Mouse (Mus musculus): ENCODE data around the gene Kif9. TPM values are rescaled to one million over a fixed set of nuclear protein-coding genes. Genes with fewer than 3 reads are reported as not detected.

Gene Kif9
- polyA plus RNA-seq, 1 experiment from 2014 or later = 1.4 TPM

GRCm38 (mm10) chr9:110448356-110448755 lies 28.4 kb upstream of the Kif9 start:
- Histone ChIP-seq H3K4me3 (ENCODE audit: low read depth, low read length) (no peak overlapping the region), H3K4me1 (replicated peaks; ENCODE audit: control insufficient read depth, insufficient read depth) (no peaks in the 10 kb centered on the region), H3K27ac (replicated peaks) (no peak overlapping the region), H3K9ac (ENCODE audit: low read length) (no peak overlapping the region), H3K4me2 (replicated peaks; ENCODE audit: low read depth) (no peak overlapping the region), H3K27me3 (ENCODE audit: control insufficient read depth, insufficient read depth, low read length) (no peaks in the 10 kb centered on the region), H3K9me3 (ENCODE audit: control insufficient read depth, low read length) (no peaks in the 10 kb centered on the region), H3K36me3 (ENCODE audit: control insufficient read depth, insufficient read depth, low read length) (0 out of 2 replicates have a peak, but pooled peaks cover 2% of the 10 kb centered on the region)
- DNase-seq (ENCODE audit: low spot score) (no peak), ATAC-seq (ENCODE audit: low FRiP score, low TSS enrichment) (no peak)
- WGBS = 83% methylated on average over 15 of the region's 15 CpGs
- TF ChIP-seq EP300 (optimal IDR thresholded peaks at IDR 0.05) = no peak
- TF ChIP-seq CTCF (IDR thresholded peaks at IDR 0.05; ENCODE audit: low read depth) = no peak

- H3K27me3 ChIP-seq (ENCODE audit: control insufficient read depth, insufficient read depth, low read length) = no peaks in the 10 kb centered on the region
- H3K27ac ChIP-seq (replicated peaks) = no peak overlapping the region
- no peak overlapping the region for H3K9ac ChIP-seq (ENCODE audit: low read length)
- DNase-seq (ENCODE audit: low spot score) (peak; percentile 84), ATAC-seq (ENCODE audit: low FRiP score, low TSS enrichment) (peak; percentile 91)
- WGBS = 23% methylated on average over 11 of the region's 11 CpGs
- no peak overlapping the region for H3K4me3 ChIP-seq (ENCODE audit: low read depth, low read length)
- H3K4me1 ChIP-seq (replicated peaks; ENCODE audit: control insufficient read depth, insufficient read depth) = no peaks in the 10 kb centered on the region
- no peak overlapping the region for H3K4me2 ChIP-seq (replicated peaks; ENCODE audit: low read depth)
- TF ChIP-seq EP300 (optimal IDR thresholded peaks at IDR 0.05) (no peak), CTCF (IDR thresholded peaks at IDR 0.05; ENCODE audit: low read depth) (peak; percentile 93)
- H3K36me3 ChIP-seq (ENCODE audit: control insufficient read depth, insufficient read depth, low read length) = 0 out of 2 replicates have a peak, but pooled peaks cover 2% of the 10 kb centered on the region
- H3K9me3 ChIP-seq (ENCODE audit: control insufficient read depth, low read length) = no peaks in the 10 kb centered on the region
Measured at GRCm38 (mm10) chr9:110448857-110449617, 27.7 kb upstream of the Kif9 start.

- no peak overlapping the region for H3K9ac ChIP-seq (ENCODE audit: low read length)
- H3K27me3 ChIP-seq (ENCODE audit: control insufficient read depth, insufficient read depth, low read length) = no peaks in the 10 kb centered on the region
- no peaks in the 10 kb centered on the region for H3K4me1 ChIP-seq (replicated peaks; ENCODE audit: control insufficient read depth, insufficient read depth)
- 0 out of 2 replicates have a peak, but pooled peaks cover 2% of the 10 kb centered on the region for H3K36me3 ChIP-seq (ENCODE audit: control insufficient read depth, insufficient read depth, low read length)
- WGBS = 76% methylated on average over 3 of the region's 3 CpGs
- TF ChIP-seq CTCF (IDR thresholded peaks at IDR 0.05; ENCODE audit: low read depth) (no peak), EP300 (optimal IDR thresholded peaks at IDR 0.05) (no peak)
- no peak overlapping the region for H3K4me2 ChIP-seq (replicated peaks; ENCODE audit: low read depth)
- no peak for DNase-seq (ENCODE audit: low spot score)
- no peak for ATAC-seq (ENCODE audit: low FRiP score, low TSS enrichment)
- H3K4me3 ChIP-seq (ENCODE audit: low read depth, low read length) = no peak overlapping the region
- no peaks in the 10 kb centered on the region for H3K9me3 ChIP-seq (ENCODE audit: control insufficient read depth, low read length)
- H3K27ac ChIP-seq (replicated peaks) = no peak overlapping the region
Measured at GRCm38 (mm10) chr9:110452523-110452922, 24.2 kb upstream of the Kif9 start.

- TF ChIP-seq EP300 (optimal IDR thresholded peaks at IDR 0.05) (no peak), CTCF (IDR thresholded peaks at IDR 0.05; ENCODE audit: low read depth) (no peak)
- no peak for DNase-seq (ENCODE audit: low spot score)
- Histone ChIP-seq H3K4me1 (replicated peaks; ENCODE audit: control insufficient read depth, insufficient read depth) (no peaks in the 10 kb centered on the region), H3K4me2 (replicated peaks; ENCODE audit: low read depth) (no peak overlapping the region), H3K27me3 (ENCODE audit: control insufficient read depth, insufficient read depth, low read length) (no peaks in the 10 kb centered on the region), H3K9ac (ENCODE audit: low read length) (no peak overlapping the region), H3K36me3 (ENCODE audit: control insufficient read depth, insufficient read depth, low read length) (no peaks in the 10 kb centered on the region), H3K9me3 (ENCODE audit: control insufficient read depth, low read length) (no peaks in the 10 kb centered on the region), H3K4me3 (ENCODE audit: low read depth, low read length) (no peak overlapping the region), H3K27ac (replicated peaks) (no peak overlapping the region)
- ATAC-seq (ENCODE audit: low FRiP score, low TSS enrichment) = no peak
- WGBS = 79% methylated on average over 3 of the region's 3 CpGs
Measured at GRCm38 (mm10) chr9:110457926-110458325, 18.8 kb upstream of the Kif9 start.

- Histone ChIP-seq H3K9ac (ENCODE audit: low read length) (no peak overlapping the region), H3K36me3 (ENCODE audit: control insufficient read depth, insufficient read depth, low read length) (no peaks in the 10 kb centered on the region), H3K4me2 (replicated peaks; ENCODE audit: low read depth) (no peak overlapping the region), H3K27me3 (ENCODE audit: control insufficient read depth, insufficient read depth, low read length) (no peaks in the 10 kb centered on the region), H3K4me3 (ENCODE audit: low read depth, low read length) (no peak overlapping the region), H3K9me3 (ENCODE audit: control insufficient read depth, low read length) (no peaks in the 10 kb centered on the region), H3K27ac (replicated peaks) (peak overlapping the region; percentile 65; the same call in 1 of the 2 replicates), H3K4me1 (replicated peaks; ENCODE audit: control insufficient read depth, insufficient read depth) (no peaks in the 10 kb centered on the region)
- ATAC-seq (ENCODE audit: low FRiP score, low TSS enrichment) (peak; percentile 55; the same call in 1 of the 2 replicates), DNase-seq (ENCODE audit: low spot score) (no peak)
- no peak for TF ChIP-seq CTCF (IDR thresholded peaks at IDR 0.05; ENCODE audit: low read depth)
- TF ChIP-seq EP300 (optimal IDR thresholded peaks at IDR 0.05) = no peak
- WGBS = 39% methylated on average over 2 of the region's 2 CpGs
Measured at GRCm38 (mm10) chr9:110459145-110459727, 17.5 kb upstream of the Kif9 start.

Data from stomach, postnatal 0 days (tissue).